Mouse (Mus musculus) brain, embryonic 14.5 days (tissue): ENCODE results near the gene Fa2h.

Source experiments
- CTCF ChIP-seq: fragments of 200-500 bp; IDR thresholded peaks from 2 replicates; pipeline ENCODE4 v1.5.1; 2012; ENCODE audit warnings: inconsistent platforms, mild to moderate bottlenecking, moderate library complexity, borderline replicate concordance; ENCODE audit not compliant: insufficient read depth, insufficient read length; ENCODE audit errors: extremely low read depth
- POLR2A ChIP-seq: fragments of 200-500 bp; IDR thresholded peaks from 2 replicates; pipeline ENCODE4 v1.6.1; 2012; ENCODE audit warnings: mild to moderate bottlenecking, inconsistent platforms, borderline replicate concordance; ENCODE audit not compliant: poor library complexity, insufficient read depth, insufficient read length, severe bottlenecking; ENCODE audit errors: extremely low read depth

- TF ChIP-seq POLR2A (no peak), CTCF (no peak)
Observed at GRCm38 (mm10) chr8:111391268-111391667, 2.4 kb downstream of the Fa2h start.
